Mouse (Mus musculus) gonadal fat pad, adult 2 months (tissue): ENCODE results near the gene Gm10147. TPM values are rescaled to one million over a fixed set of nuclear protein-coding genes. Genes with fewer than 3 reads are reported as not detected.
"Not testable (repeated sequence)": the region's sequence is repeated elsewhere in the genome, so short reads cannot be mapped to it uniquely, and the experiment has no call there.

Experiments used
- DNase-seq: peaks from one replicate; pipeline ENCODE4 v3.0.0-alpha.2; 2012; ENCODE audit warnings: low read depth
- polyA plus RNA-seq: library from polyadenylated mRNA; depleted of rRNA; stranded (reverse); fragments of >200 nt; gene quantifications from 2 replicates; pipeline ENCODE4 v1.2.3, GENCODE M21; 2012; rRNA removed

Gm10147 gene
- not detected in 2 replicates for polyA plus RNA-seq

DNA sequence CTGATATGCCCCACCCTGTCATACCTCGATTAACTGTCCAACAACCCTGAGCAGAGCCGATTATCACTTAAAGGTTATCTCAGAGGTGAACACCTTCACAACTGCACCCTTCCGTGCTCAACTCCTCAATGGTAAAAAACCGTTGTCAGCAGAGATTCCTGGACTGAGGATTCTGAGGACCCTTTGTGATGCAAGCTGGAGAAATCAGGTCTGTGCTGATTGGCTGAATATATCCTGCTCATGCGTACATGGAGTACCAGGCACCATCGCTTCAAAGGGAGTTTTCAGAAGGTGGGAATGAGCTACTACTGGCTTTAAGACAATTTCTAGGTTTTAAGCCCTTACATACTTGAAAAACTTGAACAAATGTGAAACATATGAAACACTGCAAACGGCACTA is at the start of gene Gm10147:
Gene Gm10147, minus strand, starts transcription at position 101 of the 400 bp plus-strand sequence.
- DNase-seq, result not testable (repeated sequence)
